Mouse (Mus musculus) c-Kit-positive CD71-positive TER-119-positive erythroid progenitor cells, embryonic 14.5 days (primary cell): ENCODE measurements around the gene Ppp1r21.

Source experiments
- DNase-seq: peaks from one replicate; pipeline ENCODE4 v3.0.0-alpha.2; 2013; ENCODE audit warnings: low spot score

The Ppp1r21 gene

GRCm38 (mm10) chr17:88529519-88530235 lies at the start of gene Ppp1r21:
TSS of gene Ppp1r21 (plus strand) at chr17:88530118.
- peak; percentile 89 for DNase-seq

DNA sequence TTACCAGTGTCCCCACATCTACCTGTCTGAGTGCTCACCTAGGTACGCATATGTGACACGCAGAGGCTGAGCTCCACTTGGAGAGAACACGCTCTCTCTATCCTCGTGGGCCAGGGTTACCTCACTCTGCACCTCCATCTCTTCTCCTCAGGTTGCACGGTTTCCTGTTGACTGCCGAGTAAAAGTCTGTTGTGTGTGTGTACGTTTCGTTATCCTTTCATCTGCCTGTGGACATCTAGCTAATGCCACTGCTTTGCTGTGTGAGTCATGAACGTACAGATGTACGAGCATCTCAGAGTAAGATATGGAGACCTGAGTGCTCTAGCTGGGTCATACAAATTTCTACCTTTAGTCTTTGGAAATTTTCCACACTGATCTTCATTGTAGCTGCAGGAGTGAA lies 49.5 kb upstream of the Ppp1r21 start:
- no peak for DNase-seq

DNA sequence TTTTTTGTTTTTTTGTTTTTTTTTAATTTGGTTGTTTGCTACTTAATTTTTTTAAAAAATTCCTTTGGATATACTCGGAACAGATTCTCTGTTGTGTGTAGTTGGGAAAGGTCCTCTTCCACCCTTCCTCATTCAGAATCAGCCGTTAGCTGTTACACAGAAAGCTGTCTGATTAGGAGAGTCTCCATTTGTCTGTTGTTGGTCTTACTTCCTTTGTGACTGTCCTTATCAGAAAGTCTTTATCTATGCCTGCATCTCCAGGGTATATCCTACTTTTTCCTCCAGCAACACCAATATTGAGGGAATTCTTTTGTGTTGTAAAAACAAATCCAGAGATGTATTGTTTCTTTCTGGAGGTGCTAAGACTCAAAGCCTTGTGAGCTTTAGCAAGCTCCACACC lies 48.9 kb upstream of the Ppp1r21 start:
- no peak for DNase-seq

GRCm38 (mm10) chr17:88481587-88481986 lies 48.3 kb upstream of the Ppp1r21 start:
- peak; percentile 22 for DNase-seq

DNA sequence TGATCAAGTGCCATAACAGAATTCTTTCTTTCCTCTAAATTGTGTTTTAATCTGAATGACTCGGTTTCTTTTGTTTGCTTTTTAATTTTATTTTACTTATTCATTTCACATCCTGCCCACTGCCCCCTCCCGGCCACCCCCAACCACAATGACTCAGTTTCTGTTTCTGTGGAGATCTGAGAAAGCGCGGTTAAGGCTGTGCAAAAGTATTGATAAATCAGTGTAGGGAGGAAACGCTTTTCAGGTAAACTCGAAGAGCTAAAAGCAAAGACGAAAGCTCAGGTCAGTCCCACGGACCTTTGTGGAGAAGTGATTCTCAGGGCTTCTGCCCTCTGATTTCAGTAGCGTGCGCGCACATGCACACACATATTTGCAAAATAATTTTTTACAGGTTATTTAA lies 45.4 kb upstream of the Ppp1r21 start:
- DNase-seq = no peak

DNA sequence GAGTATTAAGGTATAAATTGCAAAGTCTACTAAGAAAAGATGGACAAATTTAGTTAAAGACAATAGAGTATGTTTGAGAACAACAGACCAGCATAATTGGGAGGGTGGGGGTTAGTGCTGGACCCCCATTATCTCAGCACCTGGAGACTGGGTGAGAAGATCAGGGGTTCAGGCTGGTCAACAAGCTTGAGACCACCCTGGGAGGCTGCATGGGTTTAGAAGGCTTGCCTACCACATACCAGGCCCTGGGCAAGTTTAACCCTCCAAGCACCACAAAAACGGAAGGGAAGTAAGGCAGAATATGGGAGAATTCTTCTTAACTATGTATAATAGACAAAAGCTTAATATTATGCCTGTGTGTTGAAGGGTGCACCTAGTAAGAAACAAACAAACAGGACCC lies 45.0 kb upstream of the Ppp1r21 start:
- no peak for DNase-seq

DNA sequence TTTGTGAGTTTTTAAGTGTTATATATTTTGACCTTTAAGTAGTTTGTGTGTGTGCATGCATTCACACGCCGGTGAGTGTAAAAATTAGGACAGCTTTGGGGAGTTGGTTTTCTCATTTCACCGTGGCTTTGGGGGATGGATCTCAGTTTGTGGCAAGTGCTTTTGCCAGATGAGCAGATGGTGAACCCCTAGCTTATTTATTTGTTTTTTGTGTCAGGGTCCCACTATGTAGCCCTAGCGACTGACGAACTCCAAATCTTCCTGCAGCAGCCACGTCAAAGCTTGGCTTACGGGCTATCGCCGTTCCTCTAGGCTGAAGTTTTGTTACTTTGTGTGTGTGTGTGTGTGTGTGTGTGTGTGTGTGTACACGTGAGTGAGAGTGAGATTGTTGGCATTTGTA lies 39.4 kb upstream of the Ppp1r21 start:
- DNase-seq = no peak

DNA sequence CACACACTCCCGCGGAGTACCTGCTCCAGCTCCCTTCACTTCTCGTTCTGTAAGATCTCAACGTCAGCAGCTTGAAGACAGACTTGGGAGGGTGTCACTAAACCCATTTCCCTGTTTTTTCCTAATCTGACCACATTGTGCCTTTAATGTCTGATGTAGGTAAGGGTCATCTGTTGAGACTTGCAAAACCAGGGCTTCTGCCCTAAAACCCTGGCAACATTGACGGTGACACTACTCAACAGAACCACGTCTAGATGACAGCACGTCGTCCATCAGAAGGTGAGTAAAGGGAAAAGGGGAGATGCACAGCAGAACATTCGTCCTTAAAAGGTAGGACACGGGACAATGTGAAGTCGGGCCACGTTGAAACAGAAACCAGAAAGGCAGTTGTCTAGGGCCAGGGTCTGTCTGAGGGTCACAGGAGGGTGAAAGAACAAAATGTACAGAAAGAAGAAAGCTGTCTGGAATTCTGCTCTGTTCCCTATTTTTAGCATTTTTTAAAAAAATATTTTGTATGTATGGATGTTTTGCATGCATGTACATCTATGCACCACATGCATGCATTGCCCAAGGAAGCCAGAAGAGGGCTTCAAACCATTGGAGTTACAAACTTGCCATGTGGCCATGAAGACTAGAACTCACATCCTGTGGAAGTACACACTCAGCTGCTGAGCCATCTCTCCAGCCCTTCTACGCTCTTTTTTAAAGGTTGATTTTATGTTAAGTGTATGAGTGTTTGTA lies 38.4 kb upstream of the Ppp1r21 start:
- DNase-seq = no peak

DNA sequence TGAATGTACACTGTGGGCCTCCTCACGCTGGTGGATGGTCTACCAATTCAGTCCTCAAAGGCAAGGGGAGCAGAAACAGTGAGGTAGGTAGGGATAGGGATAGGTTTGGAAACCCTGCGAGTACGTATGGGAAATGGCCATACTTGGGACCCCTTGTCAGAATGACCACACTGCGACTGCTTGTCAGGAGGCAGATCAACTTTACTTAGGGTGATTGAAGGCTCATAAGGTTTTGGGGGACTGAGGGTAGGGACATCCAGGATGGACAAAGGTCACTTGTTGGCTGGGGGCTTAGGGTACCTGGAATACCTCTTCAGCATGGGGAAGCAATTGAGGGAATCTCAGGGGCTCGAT lies 37.8 kb upstream of the Ppp1r21 start:
- DNase-seq = no peak

DNA sequence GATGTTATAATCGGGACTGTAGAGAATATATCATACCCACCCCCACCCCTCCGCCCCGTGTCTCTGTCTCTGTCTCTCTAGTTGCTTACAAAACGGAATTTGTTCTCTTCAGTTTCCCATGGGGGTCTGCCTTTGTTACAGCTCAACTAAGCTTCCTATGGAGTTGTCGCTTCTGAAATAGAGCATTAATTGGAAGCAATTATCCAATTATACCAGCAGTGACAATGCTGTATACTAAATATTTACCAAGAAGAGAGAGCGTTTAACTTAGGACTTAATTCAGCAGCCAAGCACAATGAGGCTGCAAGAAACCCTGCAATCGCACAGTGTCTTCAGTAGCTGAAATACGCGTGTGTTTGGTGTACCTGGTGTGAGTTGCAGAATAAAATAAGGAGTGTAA lies 36.4 kb upstream of the Ppp1r21 start:
- DNase-seq = no peak

GRCm38 (mm10) chr17:88494121-88494771 lies 35.7 kb upstream of the Ppp1r21 start:
- DNase-seq = no peak

DNA sequence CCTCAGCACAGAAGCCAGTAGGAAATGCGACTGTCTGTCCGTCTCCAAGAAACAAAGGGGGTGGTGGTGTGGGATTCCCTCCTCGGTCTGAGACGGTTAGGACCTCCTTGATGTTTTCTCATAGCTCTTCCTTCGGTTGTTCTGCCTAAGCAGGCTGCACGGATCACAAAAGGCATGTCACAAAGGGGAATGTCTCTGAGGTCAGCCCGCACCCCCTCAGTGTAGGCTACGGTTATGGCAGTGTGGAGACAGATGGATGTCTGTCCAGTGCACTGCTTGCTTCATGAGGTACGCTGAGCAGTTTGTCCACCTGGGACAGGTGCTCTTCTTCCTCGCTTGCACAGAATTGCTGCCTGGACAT lies 35.2 kb upstream of the Ppp1r21 start:
- no peak for DNase-seq

GRCm38 (mm10) chr17:88498090-88498682 lies 31.7 kb upstream of the Ppp1r21 start:
- no peak for DNase-seq

- DNase-seq = no peak
Observed at GRCm38 (mm10) chr17:88504056-88504455, 25.9 kb upstream of the Ppp1r21 start.

DNA sequence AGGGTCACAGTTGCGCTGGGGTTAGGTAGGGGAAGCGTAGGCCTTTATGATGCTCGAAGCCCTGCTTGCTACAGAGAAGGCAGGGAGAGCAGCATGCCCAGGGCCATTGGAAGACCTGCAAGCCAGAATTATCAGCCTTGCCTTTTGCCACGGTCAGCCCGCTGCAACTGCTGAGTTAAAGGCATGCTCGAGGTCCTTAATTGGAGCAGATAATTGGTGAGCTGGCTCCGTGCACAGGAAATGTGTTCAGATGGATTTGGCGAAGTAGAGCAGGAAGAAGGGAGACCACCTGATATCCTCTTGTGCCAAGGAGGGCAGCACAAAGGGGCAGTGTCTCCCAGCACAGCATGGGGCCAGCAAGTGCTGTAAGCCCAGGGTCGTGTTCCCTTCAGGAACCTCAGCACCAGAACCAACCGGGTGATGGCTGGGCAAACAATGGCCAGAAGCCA lies 24.6 kb upstream of the Ppp1r21 start:
- no peak for DNase-seq

- DNase-seq = no peak
Observed at GRCm38 (mm10) chr17:88505941-88506340, 24.0 kb upstream of the Ppp1r21 start.

DNA sequence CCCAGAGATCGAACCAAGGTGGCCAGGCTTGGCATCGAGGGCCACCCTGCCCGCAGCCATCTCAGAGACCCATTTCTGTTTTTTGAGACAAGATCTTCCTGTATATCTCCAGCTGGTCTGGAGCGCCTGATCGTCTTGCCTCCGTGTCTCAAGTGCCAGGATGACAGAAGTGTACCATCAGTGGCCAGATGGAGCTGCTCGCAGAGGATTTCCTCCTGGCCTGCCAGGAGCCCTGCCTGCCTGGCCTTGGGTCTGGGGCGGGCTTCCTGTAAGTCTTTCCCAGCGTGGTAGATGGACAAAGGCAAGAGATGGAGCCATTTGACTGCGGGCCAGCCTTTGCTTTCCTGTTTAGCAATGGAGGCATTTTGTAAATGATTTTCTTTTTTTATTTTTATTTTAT lies 22.5 kb upstream of the Ppp1r21 start:
- no peak for DNase-seq

DNA sequence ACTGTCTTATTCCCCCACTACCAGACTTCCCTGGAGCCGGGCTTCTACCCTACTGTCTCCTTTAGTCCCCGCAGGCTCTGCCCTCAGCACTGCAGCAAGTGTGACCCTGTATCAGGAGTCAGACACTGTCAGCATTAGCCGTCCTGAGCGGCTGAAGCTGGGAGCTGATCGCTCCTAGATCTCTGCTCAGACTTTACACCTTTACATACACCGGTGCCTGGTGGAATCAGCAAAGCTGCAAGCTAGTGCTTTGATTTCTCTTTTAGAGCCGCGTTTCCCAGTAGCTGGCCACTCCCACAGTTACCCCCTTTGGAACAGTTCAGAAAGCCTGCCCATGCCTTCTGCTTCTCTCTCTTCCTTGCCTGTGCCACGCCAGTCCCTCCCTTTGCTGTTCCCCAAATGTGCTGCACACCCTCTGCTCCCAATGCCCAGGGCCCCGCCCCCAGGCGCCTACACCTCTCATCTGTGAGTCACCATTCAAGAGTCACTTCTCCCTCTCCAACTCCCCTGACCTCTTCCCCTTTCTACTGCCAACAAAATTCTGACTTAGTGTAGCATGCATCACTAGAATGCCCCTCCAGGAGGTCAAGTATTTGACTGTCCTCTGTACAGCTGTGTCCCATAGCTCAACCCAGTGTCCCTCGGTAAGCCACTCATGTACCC lies 20.9 kb upstream of the Ppp1r21 start:
- peak; percentile 32 for DNase-seq

GRCm38 (mm10) chr17:88509999-88510398 lies 19.9 kb upstream of the Ppp1r21 start:
- DNase-seq = no peak

GRCm38 (mm10) chr17:88511095-88511551 lies 18.8 kb upstream of the Ppp1r21 start:
- peak; percentile 78 for DNase-seq

GRCm38 (mm10) chr17:88516477-88516876 lies 13.4 kb upstream of the Ppp1r21 start:
- DNase-seq = no peak

GRCm38 (mm10) chr17:88527781-88528180 lies 2.1 kb upstream of the Ppp1r21 start:
- no peak for DNase-seq
